16 mouse cellular contexts compared by ENCODE assay signal in genomic region chr7:24450585-24451017, GRCm38 (mm10). TPM values are rescaled to one million over a fixed set of nuclear protein-coding genes. Genes with fewer than 3 reads are reported as not detected.
DNase-seq lines count a peak whose midpoint lies in the region; ATAC-seq lines count a peak whose summit lies in the region.
"Had no signal": no experiment of that assay in that cellular context is flagged by ENCODE, and none has a peak within 500 bp of the region (broad histone marks: within the 10 kb centered on the region; RNA-seq: fewer than 3 reads in every experiment).

No protein-coding gene starts in this region.

- 23% methylated on average over 9 of the region's 9 CpGs for WGBS in liver, embryonic 15.5 days (ENCODE audit: insufficient replicate concordance)

- H3K36me3 ChIP-seq in liver, embryonic 15.5 days (replicated peaks), result no peaks in the 10 kb centered on the region
- H3K36me3 ChIP-seq: embryonic facial prominence, embryonic 12.5 days; forebrain, embryonic 15.5 days; hindbrain, embryonic 15.5 days; midbrain, embryonic 12.5 days had no signal

- no peak overlapping the region for H3K4me3 ChIP-seq in liver, embryonic 15.5 days (replicated peaks)
- H3K4me3 ChIP-seq: embryonic facial prominence, embryonic 12.5 days; forebrain, embryonic 15.5 days; hindbrain, embryonic 15.5 days; midbrain, embryonic 12.5 days had no signal

- no peak overlapping the region for H3K9ac ChIP-seq in liver, embryonic 15.5 days
- H3K9ac ChIP-seq: embryonic facial prominence, embryonic 12.5 days; forebrain, embryonic 15.5 days; hindbrain, embryonic 15.5 days; midbrain, embryonic 12.5 days had no signal

- 0 out of 2 replicates have a peak overlapping the region, but pooled peaks have one; percentile 19 for H3K27ac ChIP-seq in liver, embryonic 15.5 days (replicated peaks)
- H3K27ac ChIP-seq: embryonic facial prominence, embryonic 12.5 days; forebrain, embryonic 15.5 days; hindbrain, embryonic 15.5 days; midbrain, embryonic 12.5 days had no signal

- peaks cover 6% of the 10 kb centered on the region; the same call in 1 of the 2 replicates for H3K27me3 ChIP-seq in liver, embryonic 15.5 days
- H3K27me3 ChIP-seq: embryonic facial prominence, embryonic 12.5 days; forebrain, embryonic 15.5 days; hindbrain, embryonic 15.5 days; midbrain, embryonic 12.5 days had no signal

- peaks cover 10% of the 10 kb centered on the region for H3K4me1 ChIP-seq in liver, embryonic 15.5 days (replicated peaks)
- H3K4me1 ChIP-seq: embryonic facial prominence, embryonic 12.5 days; forebrain, embryonic 15.5 days; hindbrain, embryonic 15.5 days; midbrain, embryonic 12.5 days had no signal

- H3K9me3 ChIP-seq in liver, embryonic 15.5 days (replicated peaks), result no peaks in the 10 kb centered on the region
- H3K9me3 ChIP-seq: embryonic facial prominence, embryonic 12.5 days; forebrain, embryonic 15.5 days; hindbrain, embryonic 15.5 days; midbrain, embryonic 12.5 days had no signal

- peak; percentile 34; the same call in 1 of the 2 replicates for ATAC-seq in liver, embryonic 15.5 days (ENCODE audit: insufficient read depth)
- ATAC-seq: forebrain, embryonic 15.5 days had no signal

- DNase-seq in spleen, adult 12 weeks (ENCODE audit: low spot score), result peak; percentile 25
- no peak for DNase-seq in spleen, postnatal 14 days (ENCODE audit: low spot score in 2 of 2)
- peak; percentile 69 for DNase-seq in T-cell, adult 2 months (ENCODE audit: low spot score)
- DNase-seq in thymus, postnatal 25 days, result peak; percentile 36
- no peak for DNase-seq in cerebellum, adult 11 months
- no peak for DNase-seq in kidney, adult 8-10 months
- DNase-seq in frontal cortex, postnatal 10 days (ENCODE audit: low spot score in 2 of 2), result no peak
- DNase-seq: heart, adult 18-20 months had no signal

- no peak overlapping the region for H3K4me2 ChIP-seq in liver, embryonic 15.5 days
- H3K4me2 ChIP-seq: embryonic facial prominence, embryonic 12.5 days; forebrain, embryonic 15.5 days; hindbrain, embryonic 15.5 days; midbrain, embryonic 12.5 days had no signal

RNA-seq across cellular contexts. Expression of gene Irgc1, which starts 1.5 kb away (rescaled TPM):
- polyA plus RNA-seq in liver, embryonic 15.5 days (2015; fragmentation: Nextera tagmentation; extraction: Ambion mirVana), result 0.18 TPM in 1 of 2 replicates, not detected in the other
- polyA plus RNA-seq: brain, embryonic 14.5 days; embryonic facial prominence, embryonic 12.5 days; forebrain, embryonic 15.5 days; hindbrain, embryonic 15.5 days; limb, embryonic 11.5 days; midbrain, embryonic 12.5 days; stomach, embryonic 14.5 days had no signal

RNA-seq across cellular contexts. Expression of gene Plaur, which starts 11.7 kb away (rescaled TPM):
- polyA plus RNA-seq in liver, embryonic 15.5 days (2015; fragmentation: Nextera tagmentation; extraction: Ambion mirVana), result 5.8 and 6.5 TPM in 2 replicates

RNA-seq across cellular contexts. Expression of gene Cadm4, which starts 31.2 kb away (rescaled TPM):
- polyA plus RNA-seq in liver, embryonic 15.5 days (2015; fragmentation: Nextera tagmentation; extraction: Ambion mirVana), result 0.20 and 0.25 TPM in 2 replicates

RNA-seq across cellular contexts. Expression of gene Smg9, which starts 51.2 kb away (rescaled TPM):
- polyA plus RNA-seq in liver, embryonic 15.5 days (2015; fragmentation: Nextera tagmentation; extraction: Ambion mirVana), result 14.8 and 15.9 TPM in 2 replicates

RNA-seq across cellular contexts. Expression of gene Zfp428, which starts 56.2 kb away (rescaled TPM):
- 4.2 and 4.5 TPM in 2 replicates for polyA plus RNA-seq in liver, embryonic 15.5 days (2015; fragmentation: Nextera tagmentation; extraction: Ambion mirVana)

Comparison
In these comparisons a context has a peak if more than half of its experiments do, and no peak if none do; other contexts are left out.
1. DNase-seq: peak in spleen, adult 12 weeks (single experiment), T-cell, adult 2 months (single experiment) and thymus, postnatal 25 days (single experiment); none in spleen, postnatal 14 days (0 of 2), cerebellum, adult 11 months (single experiment), kidney, adult 8-10 months (0 of 2) and frontal cortex, postnatal 10 days (0 of 2).